Mouse (Mus musculus) frontal cortex, postnatal 25 days (tissue): ENCODE measurements around the gene Tnk2.
A peak's percentile ranks its signal among the peaks of the same experiment; 100 is the strongest.

Experiments
- DNase-seq, 2 experiments: peaks; one replicate each; pipeline ENCODE4 v3.0.0; 2022; ENCODE audit warnings: low spot score in 2 of 2

The Tnk2 gene

GRCm38 (mm10) chr16:32643661-32644061, at the start of gene Tnk2:
TSS of gene Tnk2 (plus strand) at chr16:32643874.
- peak; percentile 74 to 75 for DNase-seq

DNA sequence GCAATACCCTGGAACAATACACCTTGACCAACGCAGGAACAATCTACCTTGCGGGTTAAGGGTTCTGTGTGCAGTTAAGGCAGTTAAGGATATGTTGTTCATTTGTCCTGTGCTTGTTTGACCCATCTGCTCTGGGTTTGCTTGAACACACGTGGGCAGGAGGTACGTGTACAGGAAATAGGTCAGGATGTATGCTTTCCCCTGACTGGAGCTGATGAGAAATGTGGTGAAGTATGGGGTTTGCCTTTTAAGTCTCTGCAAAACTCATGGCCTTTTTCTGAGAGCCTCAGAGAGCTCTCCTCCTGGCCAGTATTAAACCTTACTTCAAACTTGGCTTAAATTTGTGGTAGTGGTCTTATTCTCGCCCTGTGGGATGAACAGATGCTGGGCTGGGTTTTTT, 49.8 kb upstream of the Tnk2 start:
- no peak for DNase-seq

DNA sequence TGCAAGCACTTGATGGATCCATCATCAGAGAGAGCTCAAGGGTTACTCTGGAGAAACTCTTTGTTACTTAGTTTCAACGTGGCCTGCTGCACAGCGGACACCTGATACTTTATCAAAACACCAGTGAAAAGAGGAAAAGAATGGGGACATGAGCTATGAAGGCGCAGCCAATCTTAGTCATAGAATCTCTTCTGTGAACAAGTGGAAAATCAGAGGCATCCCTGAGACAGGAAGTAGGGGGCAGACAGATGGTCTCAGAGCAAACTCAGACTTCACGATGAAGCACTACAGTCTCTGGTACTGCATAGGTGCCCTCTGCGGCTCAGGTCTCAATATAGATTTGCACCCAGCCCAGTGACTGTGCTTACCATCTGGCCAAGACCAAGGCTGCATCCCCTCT, 49.0 kb upstream of the Tnk2 start:
- DNase-seq = no peak

DNA sequence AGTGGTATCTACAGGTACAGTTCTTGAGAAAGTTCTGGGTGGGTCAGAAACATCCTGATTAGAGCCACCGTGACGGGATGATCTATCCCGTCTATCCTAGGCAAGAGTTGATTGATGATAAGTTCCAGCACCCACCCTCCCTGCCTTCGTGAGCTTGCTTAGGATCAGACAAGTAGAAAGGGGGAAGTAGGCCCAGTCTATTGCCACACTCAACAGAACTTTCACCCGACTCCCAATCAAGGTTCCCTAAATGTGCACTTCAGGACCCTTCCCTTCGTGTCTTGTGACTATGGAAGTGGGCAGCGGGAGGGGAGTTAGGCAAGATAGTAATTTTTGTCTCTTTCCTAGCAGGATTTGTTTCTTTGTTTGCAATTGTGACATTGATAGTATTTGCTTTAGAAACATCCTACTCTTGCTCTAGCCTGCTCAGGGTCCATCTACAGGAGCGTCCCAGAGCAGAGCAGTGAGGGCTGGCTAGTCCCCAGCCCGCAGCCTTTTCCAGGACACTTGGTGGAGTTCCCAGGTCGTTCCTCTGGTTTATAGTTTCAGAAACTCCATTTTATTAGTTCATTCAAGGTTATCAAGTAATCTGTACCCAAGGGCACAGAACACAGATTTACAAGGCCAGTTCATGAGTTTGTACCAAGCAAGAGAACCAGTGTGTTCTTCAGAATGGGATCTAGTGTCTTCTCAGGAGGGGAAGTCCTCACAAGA, 48.4 kb upstream of the Tnk2 start:
- DNase-seq = no peak

- no peak for DNase-seq
Observed at GRCm38 (mm10) chr16:32597909-32598381, 45.7 kb upstream of the Tnk2 start.

DNA sequence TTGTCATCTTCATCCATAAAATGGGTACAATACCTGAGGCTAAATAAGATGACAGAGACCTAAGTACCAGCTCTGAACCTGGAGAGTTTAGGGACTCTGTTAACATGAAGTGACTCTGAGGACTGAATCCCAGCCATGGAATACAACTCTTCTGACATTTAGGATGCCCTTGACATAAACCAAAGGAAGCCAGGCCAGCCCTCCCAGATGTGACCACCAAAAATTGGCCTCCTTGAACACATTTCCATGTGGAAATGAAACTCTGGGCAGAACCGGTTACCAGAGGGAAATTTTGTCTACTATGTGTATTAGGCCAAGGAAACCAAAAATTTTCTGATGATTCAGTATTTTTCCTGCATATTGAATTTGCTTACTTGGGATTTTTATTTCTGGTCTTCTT, 44.5 kb upstream of the Tnk2 start:
- DNase-seq = no peak

GRCm38 (mm10) chr16:32602193-32602685, 41.4 kb upstream of the Tnk2 start:
- no peak for DNase-seq

DNA sequence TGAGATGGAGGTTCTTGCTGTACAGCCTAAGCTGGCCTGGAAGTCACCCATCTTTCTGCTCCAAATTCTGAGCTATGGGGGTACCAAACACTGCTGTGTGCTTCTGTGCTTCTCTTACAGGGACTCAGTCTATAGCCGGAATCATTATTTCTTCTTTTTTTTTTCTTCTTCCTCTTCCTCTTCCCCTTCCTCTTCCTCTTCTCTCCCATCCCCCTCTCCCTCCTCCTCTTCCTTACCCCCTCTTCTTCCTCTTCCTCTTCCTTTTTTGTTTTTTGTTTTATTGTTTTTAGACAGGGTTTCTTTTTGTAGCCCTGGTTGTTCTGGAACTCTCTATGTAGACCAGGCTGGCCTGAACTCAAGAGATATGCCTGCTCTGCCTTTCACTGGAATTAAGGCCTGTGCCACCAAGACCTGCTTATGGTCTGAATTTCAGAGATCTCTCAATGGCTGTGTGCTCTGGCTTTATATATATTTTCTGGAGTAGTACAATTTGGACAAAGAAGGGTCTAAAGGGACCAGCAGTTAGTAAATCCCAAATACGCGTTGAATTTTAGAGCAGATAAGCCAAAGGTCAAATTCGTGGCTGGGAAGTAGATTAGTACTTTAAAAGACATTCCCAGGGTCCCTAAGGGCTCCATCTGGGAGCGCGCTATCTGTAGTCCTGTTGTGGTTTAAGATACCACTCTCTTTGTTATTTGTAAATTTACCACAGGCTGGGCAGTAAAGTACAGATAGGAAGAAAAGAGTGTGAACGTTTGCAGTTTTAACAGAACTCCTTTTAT, 35.9 kb upstream of the Tnk2 start:
- DNase-seq = no peak

GRCm38 (mm10) chr16:32608344-32608711, 35.3 kb upstream of the Tnk2 start:
- DNase-seq = no peak

- DNase-seq = peak; percentile 90 to 92
Observed at GRCm38 (mm10) chr16:32608712-32609400, 34.8 kb upstream of the Tnk2 start, which contains the start of gene Tfrc. TSS of gene Tfrc (plus strand) at chr16:32608920.

DNA sequence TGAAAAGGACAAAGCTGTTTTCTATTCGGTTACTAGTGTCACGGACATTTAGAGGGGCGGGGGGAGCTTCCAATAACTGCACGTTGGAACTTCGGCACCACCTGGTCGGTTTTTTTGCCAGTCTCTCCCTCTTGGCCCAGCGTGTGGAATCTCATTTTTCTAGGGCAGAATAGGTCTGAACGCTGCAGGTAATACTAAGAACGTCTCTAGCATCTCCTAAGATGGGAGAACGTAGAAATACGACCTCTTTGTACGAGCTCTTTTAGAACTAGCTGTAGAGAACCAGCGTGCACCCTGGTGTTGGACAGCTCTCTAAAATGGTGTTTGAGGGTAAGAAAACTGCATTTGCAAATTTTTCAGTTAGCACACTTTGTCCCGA, 34.3 kb upstream of the Tnk2 start:
- no peak for DNase-seq

- no peak for DNase-seq
Observed at GRCm38 (mm10) chr16:32610460-32611255, 33.0 kb upstream of the Tnk2 start.

DNA sequence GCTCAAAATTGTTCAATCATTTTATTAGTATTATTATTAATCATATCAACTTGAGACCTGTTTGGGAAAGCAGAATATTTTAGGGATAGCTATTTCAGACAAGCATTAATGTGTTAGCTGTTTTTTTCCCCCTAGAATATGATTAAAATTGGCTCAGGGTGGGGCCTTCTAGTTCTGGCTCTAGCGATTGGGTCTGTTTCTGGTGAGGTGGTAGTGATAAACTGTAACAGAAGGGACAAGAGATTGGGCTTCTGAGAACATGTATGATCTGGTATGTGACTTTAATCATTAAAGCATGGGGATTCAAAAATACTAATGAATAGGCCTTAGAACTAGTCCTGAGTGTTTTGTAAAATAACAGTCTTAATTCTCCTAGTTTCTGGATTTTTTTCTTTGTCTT, 31.6 kb upstream of the Tnk2 start:
- DNase-seq = no peak

GRCm38 (mm10) chr16:32613269-32613834, 30.3 kb upstream of the Tnk2 start:
- no peak for DNase-seq

DNA sequence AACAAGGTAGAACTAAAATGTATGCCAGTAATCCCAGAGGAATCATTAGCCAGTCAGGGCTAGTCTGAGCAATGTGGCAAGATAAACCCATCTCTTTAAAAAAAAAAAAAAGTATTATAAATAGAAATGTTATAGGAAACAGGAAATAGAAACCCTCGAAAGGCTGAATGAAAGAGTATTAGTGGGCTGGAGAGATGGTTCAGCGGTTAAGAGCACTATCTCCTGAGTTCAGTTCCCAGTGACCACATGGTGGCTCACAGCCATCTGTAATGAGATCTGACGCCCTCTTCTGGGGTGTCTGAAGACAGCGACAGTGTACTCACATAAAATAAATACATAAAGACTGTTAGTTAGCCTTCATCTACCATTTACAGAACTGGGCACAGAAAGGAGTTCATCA, 29.6 kb upstream of the Tnk2 start:
- no peak for DNase-seq

DNA sequence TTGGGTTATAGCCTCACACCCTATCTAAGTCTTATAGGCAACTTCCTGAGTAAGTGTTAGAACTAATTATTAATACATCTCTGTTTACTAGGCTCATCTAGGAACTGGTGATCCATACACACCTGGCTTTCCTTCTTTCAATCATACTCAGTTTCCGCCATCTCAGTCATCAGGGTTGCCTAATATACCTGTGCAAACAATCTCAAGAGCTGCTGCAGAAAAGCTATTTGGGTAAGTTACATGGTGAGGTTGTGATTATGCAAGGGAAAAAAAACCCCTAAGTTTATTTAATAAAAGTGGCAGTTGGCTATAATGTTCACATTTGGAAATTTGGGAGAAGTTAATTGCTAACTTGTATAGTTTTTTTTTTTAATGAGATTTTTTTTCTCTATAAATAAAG, 24.7 kb upstream of the Tnk2 start:
- no peak for DNase-seq

GRCm38 (mm10) chr16:32628140-32628539, 15.5 kb upstream of the Tnk2 start:
- DNase-seq = no peak

DNA sequence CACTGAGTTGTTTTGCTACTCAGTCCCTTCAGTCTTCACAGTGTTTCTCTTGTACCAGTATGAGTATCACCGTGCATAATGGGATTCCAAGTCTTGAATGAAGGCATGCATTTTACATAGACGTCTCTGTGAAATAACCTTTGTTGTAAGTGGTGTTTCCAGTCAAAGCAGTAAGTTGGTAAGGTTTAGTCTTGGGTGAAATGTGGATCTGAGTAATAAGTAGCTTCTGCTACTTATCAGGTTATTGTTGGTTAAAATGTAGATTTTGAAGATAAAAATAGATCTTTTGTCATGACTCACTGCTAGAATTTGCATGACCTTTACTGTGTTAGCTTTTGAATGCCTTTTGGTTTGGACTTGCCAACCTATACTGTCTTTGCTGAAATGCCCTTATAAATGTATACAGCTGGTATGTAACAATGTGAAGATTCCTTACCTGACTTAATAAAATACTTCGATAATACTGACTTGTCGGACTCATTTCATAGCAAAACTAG, 11.3 kb upstream of the Tnk2 start:
- no peak for DNase-seq

GRCm38 (mm10) chr16:32633486-32634012, 10.1 kb upstream of the Tnk2 start:
- no peak for DNase-seq

DNA sequence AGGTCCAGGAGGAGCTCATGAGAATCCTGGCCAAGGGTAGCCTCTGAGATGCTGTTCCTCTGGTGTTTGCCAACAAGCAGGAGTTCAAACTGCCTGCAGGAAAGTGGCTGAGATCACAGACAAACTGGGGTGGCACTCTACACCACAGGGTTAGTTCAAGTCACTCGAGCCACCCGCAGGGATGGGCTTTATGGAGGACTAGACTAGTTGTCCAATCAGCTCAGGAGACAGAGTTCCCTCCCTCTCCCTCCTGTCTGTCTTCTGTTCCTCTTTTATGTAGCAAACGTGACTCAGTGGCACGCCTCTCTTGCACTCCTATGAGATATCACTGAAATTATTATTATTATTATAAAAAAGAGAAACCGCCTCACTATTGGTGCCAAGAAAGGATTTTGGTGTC, 9.5 kb upstream of the Tnk2 start:
- no peak for DNase-seq

DNA sequence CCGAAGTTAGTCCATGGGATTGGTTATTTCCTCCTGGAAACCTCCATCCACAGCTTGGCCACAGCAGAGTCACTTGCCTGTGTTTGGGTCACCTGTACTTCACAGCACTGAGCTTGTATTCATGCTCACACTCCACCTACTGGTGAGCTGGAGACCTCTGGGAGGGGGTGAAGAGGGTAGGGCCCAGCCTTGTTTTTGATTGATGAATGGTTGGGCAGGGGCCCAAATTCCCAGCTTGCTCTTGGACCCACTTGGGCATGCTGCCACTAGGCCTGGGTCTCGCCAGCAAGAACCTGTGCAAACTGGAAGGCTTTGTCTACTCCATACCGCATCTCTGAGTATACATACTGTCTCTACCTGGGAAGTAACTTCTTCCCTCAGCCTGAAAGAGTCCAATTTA, 8.4 kb upstream of the Tnk2 start:
- DNase-seq = no peak
